Mouse (Mus musculus): ENCODE measurements around the gene Homer2.
A peak's percentile ranks its signal among the peaks of the same experiment; 100 is the strongest.

Homer2 gene

DNA sequence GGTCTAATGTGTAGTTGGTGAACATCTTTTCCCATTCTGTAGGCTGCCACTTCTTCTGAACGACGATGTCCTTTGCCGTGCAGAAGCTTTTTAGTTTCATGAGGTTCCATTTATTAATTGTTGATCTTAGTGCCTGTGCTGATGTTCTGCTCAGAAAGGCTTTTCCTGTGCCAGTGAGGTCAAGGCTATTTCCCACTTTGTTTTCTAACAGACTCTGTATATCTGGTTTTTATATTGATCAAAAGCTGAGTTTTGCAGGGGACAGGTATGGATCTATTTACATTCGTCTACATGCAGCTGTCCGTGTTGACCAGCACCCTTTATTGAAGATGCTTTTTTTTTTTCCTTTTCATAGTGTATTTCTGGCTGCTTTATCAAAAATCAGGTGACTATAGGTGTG, 128.0 kb downstream of the Homer2 start:
- no peak for DNase-seq

- no peak for DNase-seq
Measured at GRCm38 (mm10) chr7:81578413-81578812, 128.9 kb downstream of the Homer2 start.

DNA sequence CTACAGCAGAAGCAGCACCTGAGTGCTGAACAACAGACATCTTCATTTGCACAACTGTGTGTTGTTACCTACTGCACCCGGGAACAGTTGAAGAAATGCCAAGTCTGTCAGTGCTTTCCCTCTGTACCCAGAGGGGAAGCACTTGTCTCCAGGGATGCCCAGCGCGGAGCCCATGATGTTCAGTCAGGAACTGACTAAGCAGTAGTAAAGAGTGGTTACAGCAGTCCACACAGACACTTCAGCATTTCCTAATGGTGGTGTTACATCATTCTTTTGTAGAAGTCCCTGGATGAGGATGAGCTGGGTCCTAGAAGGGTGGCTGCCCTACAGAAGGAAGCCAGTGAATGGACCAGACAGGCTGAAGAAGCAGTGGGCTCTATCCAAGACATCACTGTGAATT, 129.5 kb downstream of the Homer2 start:
- DNase-seq, result no peak

DNA sequence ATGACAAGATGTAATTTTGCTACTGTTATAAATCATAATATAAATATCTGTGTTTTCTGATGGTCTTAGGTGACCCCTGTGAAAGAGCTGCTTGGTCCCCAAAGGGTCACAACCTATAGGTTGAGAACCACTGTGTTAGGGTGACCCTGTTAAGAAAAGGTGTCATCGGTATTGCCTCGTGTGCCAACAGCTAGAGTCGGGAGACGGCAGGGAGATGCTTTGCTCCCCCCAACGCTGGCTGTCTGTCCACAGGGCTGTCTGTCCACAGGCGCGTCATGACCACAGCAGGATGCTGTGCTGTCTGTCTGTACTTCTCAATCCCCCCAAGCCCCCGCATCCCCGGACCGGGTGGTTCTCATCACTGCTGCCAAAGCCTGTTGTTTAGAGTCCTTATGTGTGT, 131.7 kb downstream of the Homer2 start:
- no peak for DNase-seq

GRCm38 (mm10) chr7:81573821-81574220, 133.5 kb downstream of the Homer2 start:
- DNase-seq, result no peak

- DNase-seq, result peak; percentile 63
Measured at GRCm38 (mm10) chr7:81573397-81573796, 133.9 kb downstream of the Homer2 start.

DNA sequence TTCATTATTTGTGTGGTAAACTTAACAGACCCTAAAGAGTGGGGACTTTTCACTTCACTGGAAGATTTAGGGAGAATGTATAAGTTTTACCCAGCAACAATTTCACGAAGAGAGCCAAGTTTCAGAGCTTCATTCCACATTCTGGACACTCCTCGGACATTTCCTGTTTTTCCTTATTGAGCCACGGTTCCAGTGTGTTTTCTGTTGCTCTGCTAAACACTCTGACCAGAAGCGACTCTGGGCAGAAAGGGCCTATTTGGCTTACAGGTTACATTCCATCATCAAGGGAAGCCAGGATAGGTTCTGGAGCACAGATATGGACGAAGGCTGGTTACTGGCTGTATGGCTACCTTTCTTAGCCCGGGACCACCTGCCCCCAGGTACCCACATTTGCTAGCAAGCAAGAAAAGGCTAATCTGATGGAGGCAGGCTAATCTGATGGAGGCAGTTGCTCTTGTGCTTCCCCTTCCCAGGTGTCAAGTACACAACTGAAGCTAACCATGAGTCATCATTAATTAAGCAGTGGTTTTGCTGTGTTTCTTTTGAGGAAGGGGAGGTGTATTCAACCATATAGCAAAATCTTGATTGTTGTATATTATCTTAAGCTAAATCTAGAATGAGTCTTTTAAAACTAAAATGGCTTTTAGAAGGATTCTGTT, 134.6 kb downstream of the Homer2 start:
- no peak for DNase-seq

DNA sequence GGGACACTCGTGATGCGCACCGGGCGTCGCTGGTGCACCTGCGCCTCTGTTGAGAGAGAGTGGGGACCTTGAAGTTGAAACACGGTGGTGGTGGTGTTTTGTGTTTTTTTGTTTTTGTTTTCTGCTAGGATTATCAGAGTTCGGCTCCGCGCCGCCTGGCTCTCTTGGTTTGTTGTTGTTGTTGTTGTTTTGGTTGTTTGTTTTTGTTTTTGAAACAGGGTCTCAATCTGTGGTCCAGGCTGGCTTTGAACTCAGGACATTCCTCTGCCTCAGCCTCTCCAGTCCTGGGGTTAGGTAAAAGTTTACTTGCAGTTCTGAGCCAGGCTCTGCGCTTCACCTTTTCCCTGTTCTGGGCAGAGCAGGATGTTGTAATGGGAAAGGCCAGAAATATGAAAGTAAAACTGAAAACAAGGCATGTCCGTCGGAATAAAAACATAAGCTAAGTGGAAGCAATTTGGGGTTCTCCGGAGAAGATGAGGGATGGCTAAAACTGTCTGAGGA, 135.3 kb downstream of the Homer2 start:
- DNase-seq, result no peak

- DNase-seq, result peak; percentile 94
Measured at GRCm38 (mm10) chr7:81571108-81571940, 136.0 kb downstream of the Homer2 start, which contains the start of gene Whamm. TSS of gene Whamm (plus strand) at chr7:81571266.

DNA sequence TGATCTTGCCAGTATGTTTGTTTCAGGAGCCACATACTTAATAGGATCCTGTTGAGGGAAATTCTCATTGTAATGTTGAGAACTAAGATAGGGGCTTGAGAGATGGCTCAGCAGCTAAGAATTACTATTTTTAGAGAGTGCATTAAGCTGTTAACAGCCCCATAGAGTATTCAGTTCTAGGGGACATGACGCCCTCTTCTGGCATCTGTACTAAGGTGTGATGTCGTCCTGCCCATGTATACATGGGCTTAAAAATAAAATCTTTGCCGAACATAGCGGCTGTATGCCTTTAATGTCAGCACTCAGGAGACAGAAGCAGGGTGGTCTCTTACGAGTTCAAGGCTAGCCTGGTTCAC, 136.6 kb downstream of the Homer2 start:
- no peak for DNase-seq

DNA sequence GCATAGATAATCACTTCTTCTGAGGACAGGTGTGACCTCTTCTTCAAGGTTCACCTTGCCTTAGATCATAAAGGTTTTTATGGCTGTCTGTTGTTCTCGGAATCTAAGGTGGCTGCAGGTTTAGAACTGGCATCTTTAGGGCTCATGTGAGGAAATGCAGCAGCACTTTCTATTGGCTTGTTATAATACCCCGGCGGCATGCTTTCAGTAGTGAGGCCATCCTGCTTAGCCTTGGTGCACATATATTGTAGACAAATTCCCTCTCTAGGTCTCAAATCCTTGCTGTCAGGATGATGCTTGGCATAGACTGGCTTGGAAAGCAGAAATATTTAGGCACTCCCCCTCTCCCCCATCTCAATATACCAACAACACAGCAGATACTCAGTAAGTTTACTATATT, 137.1 kb downstream of the Homer2 start:
- no peak for DNase-seq

- DNase-seq, result no peak
Measured at GRCm38 (mm10) chr7:81569851-81570250, 137.5 kb downstream of the Homer2 start.

DNA sequence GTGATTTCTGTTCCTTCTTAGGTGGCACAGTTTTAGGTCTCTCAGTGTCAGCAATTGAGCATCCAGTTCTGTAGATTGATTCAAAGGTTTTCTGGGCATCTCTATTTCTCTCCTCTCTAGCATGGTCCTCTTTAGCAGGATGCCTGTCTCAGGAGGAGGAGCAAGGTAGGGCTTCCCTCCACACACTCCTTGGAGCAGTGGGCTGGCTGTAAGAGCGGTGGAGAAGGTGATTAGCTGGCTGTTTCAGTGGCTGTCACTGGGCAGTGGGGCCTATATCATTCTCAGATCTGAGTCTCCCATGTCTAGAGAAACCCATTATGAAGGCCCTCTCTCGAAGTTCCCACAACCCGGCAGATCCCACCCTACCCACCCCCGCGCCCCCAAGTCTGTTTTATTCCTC, 139.9 kb downstream of the Homer2 start:
- DNase-seq, result no peak

GRCm38 (mm10) chr7:81566892-81567291, 140.4 kb downstream of the Homer2 start, which contains the start of gene Fsd2:
TSS of gene Fsd2 (minus strand) at chr7:81566944.
- DNase-seq, result no peak

DNA sequence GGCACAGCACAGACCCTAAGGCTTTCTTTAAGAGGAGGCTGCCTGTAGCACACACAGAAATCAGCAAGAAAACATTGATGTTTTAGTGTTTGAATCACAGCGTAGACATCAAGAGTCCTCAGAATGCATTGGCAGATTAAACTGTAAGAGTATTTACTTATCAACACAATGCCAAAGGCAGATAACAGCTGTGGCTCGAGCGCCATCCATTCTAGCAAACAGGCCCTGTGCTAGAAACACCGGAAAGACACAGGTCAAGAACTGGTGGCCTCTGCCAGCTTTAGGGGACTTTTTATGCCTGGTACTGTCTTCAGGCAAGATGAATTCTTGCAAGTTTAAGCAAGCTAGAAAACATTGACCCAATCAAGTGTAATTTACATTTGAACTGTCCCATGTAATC, 141.0 kb downstream of the Homer2 start:
- no peak for DNase-seq

GRCm38 (mm10) chr7:81565381-81566055, 141.8 kb downstream of the Homer2 start:
- no peak for DNase-seq

DNA sequence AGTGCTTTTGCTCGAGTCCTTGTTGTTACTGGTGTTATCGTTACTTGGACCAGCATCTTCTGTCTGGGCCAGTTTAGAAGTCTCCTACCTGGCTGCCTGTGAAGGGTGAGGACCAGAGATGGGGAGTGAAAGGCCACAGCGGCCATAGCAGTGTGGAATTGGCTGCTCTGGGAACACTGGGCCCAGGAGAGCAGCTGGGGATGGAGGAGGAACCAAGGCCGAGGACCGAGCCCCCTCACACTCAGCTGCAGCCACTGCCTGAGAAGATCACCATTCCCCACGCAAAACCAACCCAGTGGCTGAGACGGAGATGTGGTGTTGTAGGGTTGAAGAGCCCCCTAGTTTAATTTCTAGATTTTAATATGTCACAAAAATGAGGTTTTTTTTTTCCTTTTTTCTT, 142.6 kb downstream of the Homer2 start:
- no peak for DNase-seq

GRCm38 (mm10) chr7:81563506-81564015, 143.8 kb downstream of the Homer2 start:
- DNase-seq, result no peak

DNA sequence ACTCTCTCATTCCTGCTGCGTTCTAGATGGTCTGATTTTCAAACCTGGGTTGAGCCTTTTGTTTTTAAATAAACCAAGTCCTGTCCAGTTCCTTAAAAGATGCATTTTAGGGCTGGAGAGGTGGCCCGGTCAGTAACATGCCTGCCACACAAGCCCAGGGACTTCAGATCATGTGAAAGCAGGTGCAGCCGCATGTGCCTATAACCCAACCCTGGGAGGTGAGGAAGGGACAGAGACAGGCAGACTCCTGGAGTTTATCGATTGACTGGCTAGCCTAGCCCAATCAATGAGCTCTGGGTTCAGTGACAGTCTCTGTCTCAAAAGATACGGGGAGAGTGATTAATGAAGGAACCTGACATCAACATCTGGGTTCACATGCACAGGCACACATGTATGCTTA, 146.1 kb downstream of the Homer2 start:
- no peak for DNase-seq

DNA sequence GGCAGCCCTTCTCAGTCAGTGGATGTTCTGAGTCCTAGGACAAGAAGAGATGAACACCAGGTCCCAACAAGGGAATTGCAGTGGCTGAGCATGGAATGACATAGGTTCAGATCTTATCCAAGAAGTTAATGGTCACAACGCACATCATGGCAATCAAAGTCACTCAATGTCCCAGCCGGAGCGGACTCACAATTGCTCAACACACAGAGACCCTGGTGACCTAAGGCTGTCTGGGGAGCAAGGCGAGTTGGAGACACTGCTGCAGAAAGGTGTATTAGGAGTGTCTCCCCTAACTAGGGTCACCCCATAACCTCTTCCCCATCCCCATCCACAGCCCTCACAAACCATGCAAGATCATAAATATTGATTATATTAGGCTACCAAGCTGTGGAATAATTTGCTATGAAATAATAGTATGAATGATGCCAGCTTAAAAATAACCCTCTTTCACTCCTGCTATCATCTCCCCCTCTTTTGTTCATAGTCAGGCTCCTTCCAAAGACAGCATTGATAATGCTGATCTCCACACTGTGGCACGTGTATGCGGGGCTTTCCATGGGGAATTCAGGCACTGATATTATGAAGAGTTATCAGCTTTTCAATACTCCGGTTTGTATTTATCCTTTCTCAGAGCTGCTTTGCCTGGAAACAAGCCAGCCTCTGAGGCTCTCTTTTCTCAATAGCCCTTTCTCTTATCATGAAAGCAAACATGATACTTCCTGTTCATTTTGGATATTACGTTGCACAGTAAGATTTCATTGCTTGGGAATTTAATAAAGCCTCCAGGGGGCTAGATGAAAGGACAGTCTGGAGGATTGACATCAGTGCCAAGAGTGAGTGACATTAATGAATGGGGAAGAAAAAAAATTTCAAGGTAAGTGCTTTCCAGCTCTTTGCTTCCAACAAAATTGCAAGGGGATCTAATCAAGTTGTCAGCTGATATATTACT, 147.0 kb downstream of the Homer2 start:
- no peak for DNase-seq

DNA sequence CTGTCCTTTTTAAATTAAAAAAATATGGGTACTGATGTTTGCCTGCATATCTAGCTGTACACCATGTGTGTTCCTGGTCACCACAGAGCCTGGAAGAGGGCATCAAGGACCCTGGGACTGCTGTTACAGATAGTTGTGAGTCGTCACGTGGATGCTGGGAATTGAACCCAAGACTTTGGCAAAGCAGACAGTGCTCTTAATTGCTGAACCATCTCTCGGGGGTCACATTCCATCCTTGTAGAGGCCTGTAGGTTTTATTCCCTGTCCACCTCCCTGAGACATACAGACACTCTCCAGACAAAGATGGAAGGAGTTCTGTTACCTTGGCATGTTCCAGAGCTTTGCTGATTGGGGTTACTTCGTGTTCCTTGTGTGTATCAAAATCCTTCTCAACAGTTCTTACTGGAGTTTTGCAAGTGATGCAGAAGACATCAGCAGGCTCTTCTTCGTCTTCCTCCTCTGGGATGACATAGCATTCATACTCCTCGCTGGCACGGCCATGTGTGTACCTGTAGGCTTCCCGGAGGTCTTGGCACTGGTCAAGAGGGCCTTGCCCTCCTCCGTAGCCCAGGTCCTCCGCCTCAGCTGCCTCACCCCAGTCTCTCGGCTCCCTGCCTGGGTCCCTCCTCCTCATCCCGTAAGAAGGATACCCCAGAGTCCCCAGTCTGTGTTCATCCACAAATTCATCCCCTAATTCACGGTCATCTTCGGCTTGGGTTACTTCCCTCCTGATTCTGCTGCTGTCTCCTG, 147.9 kb downstream of the Homer2 start:
- DNase-seq, result no peak

DNA sequence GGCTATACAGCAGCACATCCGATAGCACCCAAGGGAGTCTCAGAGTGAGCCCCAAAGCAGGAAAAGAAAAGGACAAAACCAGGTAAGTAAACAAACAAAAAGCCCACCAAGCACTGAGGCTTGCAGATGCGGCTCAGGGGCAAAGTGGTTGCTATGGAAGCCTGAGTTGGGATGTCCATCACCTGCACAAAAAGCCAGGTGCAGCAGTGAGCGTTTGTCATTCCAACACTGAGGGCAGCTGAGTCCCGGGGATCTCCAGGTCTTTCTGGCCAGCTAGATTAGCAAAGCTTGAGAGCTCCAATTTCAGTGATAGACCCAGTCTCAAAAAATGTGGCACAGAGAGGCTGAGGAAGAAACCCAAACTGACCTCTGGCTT, 149.4 kb downstream of the Homer2 start:
- DNase-seq, result no peak
